Mouse (Mus musculus) midbrain, embryonic 15.5 days (tissue): Measurements from ENCODE around the gene Nr2c1. TPM values are rescaled to one million over a fixed set of nuclear protein-coding genes. Genes with fewer than 3 reads are reported as not detected.

Experiments used
- ATAC-seq: fragments of 200-750 bp; cut with Nextera tagmentation; replicated peaks from 2 replicates; pipeline ENCODE4 v1.8.0; 2017; ENCODE audit warnings: moderate TSS enrichment
- H3K27ac ChIP-seq: fragments of 300-500 bp; sonication (generic); 2 replicates; pipeline ENCODE4 v1.5.1; 2015; ENCODE audit warnings: mild to moderate bottlenecking, inconsistent platforms
- H3K27me3 ChIP-seq: fragments of 300-500 bp; sonication (generic); replicated peaks from 2 replicates; pipeline ENCODE4 v1.6.1; 2015; ENCODE audit warnings: inconsistent platforms
- H3K36me3 ChIP-seq: fragments of 300-500 bp; sonication (generic); replicated peaks from 2 replicates; pipeline ENCODE4 v1.6.1; 2015; ENCODE audit warnings: inconsistent platforms
- H3K4me1 ChIP-seq: fragments of 300-500 bp; sonication (generic); 2 replicates; pipeline ENCODE4 v1.6.1; 2015; ENCODE audit warnings: inconsistent platforms
- H3K4me2 ChIP-seq: fragments of 300-500 bp; sonication (generic); 2 replicates; pipeline ENCODE4 v1.6.1; 2015; ENCODE audit warnings: inconsistent platforms, mild to moderate bottlenecking, moderate library complexity
- H3K4me3 ChIP-seq: fragments of 300-500 bp; sonication (generic); 2 replicates; pipeline ENCODE4 v1.5.1; 2015; ENCODE audit warnings: mild to moderate bottlenecking, inconsistent platforms
- H3K9ac ChIP-seq: fragments of 300-500 bp; sonication (generic); 2 replicates; pipeline ENCODE4 v1.6.1; 2015; ENCODE audit warnings: mild to moderate bottlenecking, inconsistent platforms
- H3K9me3 ChIP-seq: fragments of 300-500 bp; sonication (generic); 2 replicates; pipeline ENCODE4 v1.6.1; 2016; ENCODE audit warnings: inconsistent platforms
- WGBS: fragments of 180-500 bp; shearing (Covaris S2); methylation state at CpG from one replicate; pipeline ENCODE4 v1.1.7; 2015; ENCODE audit warnings: mixed read lengths; 5-methylcytosine and 5-hydroxymethylcytosine counted together
- polyA plus RNA-seq: library from polyadenylated mRNA; unstranded; fragments of >200 nt; fragmentation: Nextera tagmentation; extraction: Ambion mirVana; gene quantifications from 2 replicates; pipeline ENCODE4 v1.2.1, GENCODE M21; 2015

Nr2c1 gene
- 8.0 and 8.2 TPM in 2 replicates for polyA plus RNA-seq

DNA sequence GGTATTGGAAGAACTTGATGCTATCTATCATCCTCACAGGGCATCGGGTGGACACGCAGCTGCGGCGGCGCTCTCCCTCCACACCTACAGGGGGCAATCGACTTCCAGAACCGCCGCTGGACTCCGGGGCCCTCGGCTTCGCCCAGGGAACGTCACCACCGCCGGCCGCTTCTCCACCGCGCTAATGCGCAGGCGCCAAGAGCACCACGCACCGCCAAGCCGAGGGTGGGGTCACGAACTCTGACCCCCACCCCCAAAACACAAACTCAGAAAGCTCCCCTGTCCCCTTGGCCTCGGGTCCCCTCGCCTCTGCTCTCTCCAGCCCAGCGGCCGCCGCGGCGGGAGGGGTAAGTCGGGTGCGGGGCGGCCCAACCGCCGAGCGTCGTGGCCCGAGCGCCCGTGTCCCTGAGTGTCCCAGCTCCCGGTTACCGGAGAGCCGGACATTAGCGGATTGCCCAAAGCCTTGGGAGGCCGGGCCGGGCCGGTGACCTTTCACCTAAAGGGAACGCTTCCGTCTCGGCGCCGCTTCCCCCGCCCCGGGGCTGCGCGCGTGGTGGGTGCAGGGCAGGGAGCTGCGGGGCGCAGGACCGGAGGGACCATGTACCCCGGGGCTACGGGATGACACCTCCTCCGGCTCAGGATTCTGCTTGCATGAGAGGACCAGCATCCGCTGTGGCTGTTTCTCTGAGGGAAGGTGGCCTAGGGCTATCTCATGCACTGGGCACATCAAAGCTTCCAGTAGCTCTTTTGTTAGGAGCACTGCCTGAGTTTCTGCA, at the start of gene Nr2c1:
Gene Nr2c1 (plus strand): TSS at position 268 of the 776 bp plus-strand sequence.
- Histone ChIP-seq H3K4me1 (peaks cover 16% of the 10 kb centered on the region), H3K27me3 (no peaks in the 10 kb centered on the region), H3K27ac (peak within 1 kb of the TSS; percentile 80), H3K4me2 (peak within 1 kb of the TSS; percentile 63), H3K9ac (peak within 1 kb of the TSS; percentile 70), H3K9me3 (no peaks in the 10 kb centered on the region), H3K4me3 (peak within 1 kb of the TSS; percentile 70), H3K36me3 (no peaks in the 10 kb centered on the region)
- ATAC-seq = peak; percentile 96
- WGBS = under 1% methylated on average over 64 of the region's 64 CpGs

DNA sequence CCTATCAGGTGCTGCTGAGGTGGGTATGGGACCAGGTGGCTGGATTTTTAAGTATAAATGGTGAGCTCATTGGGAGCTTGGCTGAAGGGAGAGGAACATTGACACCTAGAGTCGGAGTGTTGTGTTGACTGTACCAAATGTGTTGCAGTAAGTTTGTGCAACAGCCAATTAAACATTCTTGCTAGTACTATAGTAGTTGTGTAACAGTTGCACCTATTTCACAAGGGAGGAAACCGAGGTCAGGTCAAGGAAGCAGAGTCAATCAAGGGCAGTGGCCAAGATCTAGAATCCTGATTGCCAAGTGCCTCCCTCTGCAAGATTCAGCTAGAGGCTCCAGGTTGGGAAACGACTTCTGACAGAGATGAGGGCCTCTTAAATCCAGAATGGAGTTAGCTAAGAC, 49.7 kb upstream of the Nr2c1 start:
- Histone ChIP-seq H3K4me1 (no peaks in the 10 kb centered on the region), H3K27ac (no peak overlapping the region), H3K27me3 (no peaks in the 10 kb centered on the region), H3K4me2 (no peak overlapping the region), H3K9ac (no peak overlapping the region), H3K4me3 (no peak overlapping the region), H3K9me3 (no peaks in the 10 kb centered on the region), H3K36me3 (no peaks in the 10 kb centered on the region)
- no peak for ATAC-seq
- WGBS = 98% methylated on average over 3 of the region's 3 CpGs

DNA sequence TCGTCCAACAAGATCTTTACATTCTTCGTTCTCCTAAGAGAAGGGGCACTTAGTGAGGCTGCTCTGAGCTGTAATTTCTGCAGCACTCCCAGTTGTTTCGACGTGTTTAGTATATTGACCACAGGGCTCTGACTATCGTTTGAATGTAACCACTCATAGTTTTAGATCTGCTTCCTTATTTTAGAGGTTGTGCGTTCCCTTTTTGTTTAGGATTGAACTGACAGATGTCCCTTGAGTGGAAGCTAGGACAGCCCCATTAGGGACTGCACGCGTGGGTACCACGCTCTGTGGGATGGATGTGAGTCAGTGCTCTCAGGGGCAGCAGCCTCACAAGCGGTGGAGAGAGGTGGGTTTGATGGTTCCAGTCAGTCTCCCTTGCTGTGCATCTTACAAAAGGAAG, 42.3 kb upstream of the Nr2c1 start:
- no peak overlapping the region for H3K4me2 ChIP-seq
- ATAC-seq = no peak
- H3K36me3 ChIP-seq = no peaks in the 10 kb centered on the region
- 95% methylated on average over 10 of the region's 10 CpGs for WGBS
- H3K27ac ChIP-seq = no peak overlapping the region
- no peaks in the 10 kb centered on the region for H3K9me3 ChIP-seq
- H3K4me3 ChIP-seq = no peak overlapping the region
- H3K27me3 ChIP-seq = no peaks in the 10 kb centered on the region
- no peaks in the 10 kb centered on the region for H3K4me1 ChIP-seq
- no peak overlapping the region for H3K9ac ChIP-seq

DNA sequence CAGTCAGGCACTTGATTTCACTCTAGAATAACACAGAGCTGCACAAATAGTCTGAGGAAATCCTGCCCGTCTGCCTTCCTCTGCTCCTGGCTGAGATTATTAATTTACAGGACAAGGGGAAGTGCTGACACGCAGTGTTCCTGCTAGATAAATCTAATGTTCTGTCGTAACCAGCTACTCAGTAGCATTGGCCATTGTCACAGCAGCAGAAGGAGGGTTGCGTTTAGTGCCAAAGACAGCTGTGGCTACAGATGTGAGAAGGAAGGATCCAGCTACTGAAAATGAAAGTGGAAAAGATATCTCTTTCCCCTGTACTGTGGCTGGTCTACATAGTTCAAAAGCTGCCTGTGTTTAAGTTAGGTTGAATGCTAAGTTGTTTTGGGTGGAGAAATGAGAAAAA, 40.7 kb upstream of the Nr2c1 start:
- H3K36me3 ChIP-seq = no peaks in the 10 kb centered on the region

DNA sequence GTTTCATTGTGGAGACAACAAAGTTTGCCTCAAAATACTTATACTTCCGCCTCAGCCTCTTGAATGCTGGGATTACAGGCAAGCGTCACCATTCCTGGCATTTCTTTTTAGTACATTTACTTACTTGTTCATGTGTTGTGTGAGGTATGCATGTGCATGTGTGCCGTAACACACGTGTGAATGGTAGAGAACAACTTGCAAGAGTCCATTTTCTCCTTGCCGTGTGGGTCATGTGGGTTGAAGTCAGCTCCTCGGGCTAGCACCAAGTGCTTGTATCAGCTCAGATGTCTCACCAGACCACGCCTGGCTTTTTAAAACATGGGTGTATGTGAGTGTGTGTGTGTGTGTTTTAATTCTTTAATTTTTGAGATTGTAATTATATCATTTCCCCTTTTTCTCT, 40.2 kb upstream of the Nr2c1 start:
- H3K27me3 ChIP-seq = no peaks in the 10 kb centered on the region
- H3K4me1 ChIP-seq = no peaks in the 10 kb centered on the region
- no peak overlapping the region for H3K9ac ChIP-seq
- H3K9me3 ChIP-seq = no peaks in the 10 kb centered on the region
- WGBS = 94% methylated on average over 7 of the region's 7 CpGs
- ATAC-seq = no peak
- no peak overlapping the region for H3K4me3 ChIP-seq
- H3K36me3 ChIP-seq = no peaks in the 10 kb centered on the region
- H3K27ac ChIP-seq = no peak overlapping the region
- H3K4me2 ChIP-seq = no peak overlapping the region

More for the DNA sequence above, 40.7 kb upstream of the Nr2c1 start:
- 77% methylated on average over 4 of the region's 4 CpGs for WGBS
- Histone ChIP-seq H3K9ac (no peak overlapping the region), H3K4me1 (no peaks in the 10 kb centered on the region), H3K4me2 (no peak overlapping the region), H3K27ac (no peak overlapping the region), H3K9me3 (no peaks in the 10 kb centered on the region), H3K4me3 (no peak overlapping the region), H3K27me3 (no peaks in the 10 kb centered on the region)
- ATAC-seq = no peak

DNA sequence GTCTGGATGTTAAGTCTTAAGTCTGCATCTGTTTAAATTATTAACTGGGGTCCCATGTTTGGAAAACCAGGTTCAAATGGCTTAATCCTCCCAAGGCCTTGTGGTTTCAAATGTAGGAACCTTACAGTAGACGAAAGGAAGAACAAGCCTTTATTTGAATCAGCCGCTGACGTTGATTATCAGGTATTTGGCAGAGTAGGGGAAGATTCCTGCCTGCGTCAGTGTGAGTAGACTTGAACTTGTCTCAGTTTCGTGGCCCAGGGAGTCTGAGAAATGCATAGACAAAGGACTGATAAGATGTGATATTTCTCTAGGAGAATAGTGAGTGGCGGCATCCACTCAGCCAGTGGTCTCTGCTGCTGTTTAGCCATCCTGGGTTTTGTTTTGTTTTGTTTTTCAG, 39.0 kb upstream of the Nr2c1 start:
- no peak overlapping the region for H3K4me2 ChIP-seq
- H3K36me3 ChIP-seq = no peaks in the 10 kb centered on the region
- H3K9me3 ChIP-seq = no peaks in the 10 kb centered on the region
- no peak overlapping the region for H3K27ac ChIP-seq
- H3K4me3 ChIP-seq = no peak overlapping the region
- H3K27me3 ChIP-seq = no peaks in the 10 kb centered on the region
- H3K9ac ChIP-seq = no peak overlapping the region
- no peaks in the 10 kb centered on the region for H3K4me1 ChIP-seq
- WGBS = 93% methylated on average over 6 of the region's 6 CpGs
- no peak for ATAC-seq

DNA sequence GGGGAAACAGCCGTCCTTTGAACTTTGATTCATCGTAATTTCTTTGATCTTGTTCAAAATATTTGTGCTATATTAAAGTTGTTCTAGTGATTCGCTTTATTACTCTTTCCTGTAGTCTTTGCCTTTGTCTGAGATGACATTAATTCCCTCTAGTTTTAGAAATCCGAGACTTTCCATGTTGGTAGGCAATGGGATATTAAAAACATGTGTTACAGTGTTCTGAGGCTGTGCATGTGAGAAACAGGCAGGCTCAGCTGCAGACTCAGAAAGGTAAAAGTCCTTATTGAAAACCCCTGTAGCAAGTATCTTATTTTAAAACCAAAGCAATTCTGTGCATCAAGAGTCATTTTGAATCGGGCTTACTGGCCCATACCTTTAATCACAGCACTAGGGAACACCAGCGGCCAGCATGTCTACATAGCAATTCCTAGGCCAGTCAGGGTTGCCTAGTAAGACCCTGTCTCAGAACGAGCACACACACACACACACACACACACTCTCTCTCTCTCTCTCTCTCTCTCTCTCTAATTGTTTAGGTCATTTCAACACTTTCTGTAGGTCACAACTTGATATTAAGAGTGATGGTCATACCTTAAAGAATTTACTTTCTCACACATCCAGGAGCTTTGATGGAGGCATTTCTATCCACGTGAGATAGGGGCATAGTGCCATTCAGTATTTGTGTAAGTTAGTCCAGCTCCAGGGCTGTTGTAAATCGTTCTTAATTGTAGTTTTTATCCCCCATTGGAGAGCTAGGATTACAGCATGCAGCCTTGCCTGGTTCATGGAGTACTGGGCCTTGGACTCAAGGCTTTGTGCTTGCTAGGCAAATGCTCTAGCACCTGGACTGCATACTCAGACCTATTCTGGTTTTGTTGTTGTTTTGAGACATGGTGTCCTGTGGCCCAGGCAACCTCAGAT, 36.7 kb upstream of the Nr2c1 start:
- H3K9ac ChIP-seq = no peak overlapping the region
- no peaks in the 10 kb centered on the region for H3K36me3 ChIP-seq
- ATAC-seq = no peak
- no peak overlapping the region for H3K4me2 ChIP-seq
- 87% methylated on average over 9 of the region's 9 CpGs for WGBS
- no peaks in the 10 kb centered on the region for H3K27me3 ChIP-seq
- H3K27ac ChIP-seq = no peak overlapping the region
- H3K4me3 ChIP-seq = no peak overlapping the region
- H3K9me3 ChIP-seq = no peaks in the 10 kb centered on the region
- H3K4me1 ChIP-seq = no peaks in the 10 kb centered on the region

DNA sequence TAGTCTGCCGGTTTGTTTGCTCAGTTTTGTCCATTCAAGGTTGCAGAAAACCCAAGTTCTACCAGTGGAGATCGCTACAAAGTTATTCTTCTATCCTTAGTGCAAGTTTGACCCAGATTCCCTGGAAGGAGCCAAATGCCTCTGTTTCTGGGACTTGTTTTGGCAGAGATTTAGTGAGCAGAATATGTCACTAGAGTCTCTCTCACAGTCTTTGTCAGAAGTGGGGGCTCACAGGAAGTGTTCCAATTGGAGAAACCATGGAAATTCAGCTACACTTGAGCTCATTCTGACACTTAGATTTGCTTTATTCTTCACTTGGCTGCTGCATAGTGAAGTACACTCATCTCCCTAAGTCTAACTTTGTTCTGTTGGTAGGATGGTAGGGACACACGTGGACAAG, 35.6 kb upstream of the Nr2c1 start:
- Histone ChIP-seq H3K27me3 (no peaks in the 10 kb centered on the region), H3K9me3 (no peaks in the 10 kb centered on the region), H3K36me3 (no peaks in the 10 kb centered on the region), H3K4me1 (no peaks in the 10 kb centered on the region), H3K4me3 (no peak overlapping the region), H3K27ac (no peak overlapping the region), H3K4me2 (no peak overlapping the region), H3K9ac (no peak overlapping the region)
- 76% methylated on average over 3 of the region's 3 CpGs for WGBS
- ATAC-seq = no peak

DNA sequence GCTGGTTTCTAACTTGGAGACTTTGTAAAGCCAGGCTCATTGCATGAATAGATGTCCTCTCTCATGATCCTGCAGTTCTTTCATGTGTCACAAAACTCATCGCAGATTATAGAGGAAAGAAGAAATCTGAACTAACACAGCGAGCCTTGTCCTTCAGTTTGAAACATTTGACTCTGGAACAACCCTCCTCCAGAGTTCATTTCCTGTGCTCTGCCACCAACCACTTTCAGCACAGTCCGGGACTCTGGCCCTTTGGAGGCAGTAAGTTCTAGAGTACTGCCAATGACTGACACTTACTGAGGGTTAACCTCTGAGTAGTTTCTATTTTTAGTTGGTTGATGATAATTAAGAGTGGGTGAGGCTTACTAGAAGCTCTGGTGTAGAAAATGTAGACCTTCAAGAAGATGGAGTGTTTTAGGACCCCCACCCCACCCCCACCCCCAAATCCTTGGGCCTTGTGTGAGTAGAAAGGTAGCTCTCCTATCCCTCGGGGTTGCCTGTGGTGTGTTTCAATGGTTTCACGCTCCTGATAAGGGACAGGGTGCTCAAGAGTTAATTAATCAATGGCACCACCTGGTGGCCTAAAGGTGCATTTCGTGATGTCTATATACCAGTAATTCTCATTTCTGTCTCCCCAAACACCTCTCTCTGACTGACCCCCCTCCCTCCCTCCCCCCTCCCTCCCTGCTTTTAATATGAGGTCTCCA, 31.8 kb upstream of the Nr2c1 start:
- no peaks in the 10 kb centered on the region for H3K9me3 ChIP-seq
- H3K9ac ChIP-seq = no peak overlapping the region
- H3K36me3 ChIP-seq = no peaks in the 10 kb centered on the region
- 38% methylated on average over 6 of the region's 6 CpGs for WGBS
- H3K4me2 ChIP-seq = no peak overlapping the region
- H3K27me3 ChIP-seq = no peaks in the 10 kb centered on the region
- no peaks in the 10 kb centered on the region for H3K4me1 ChIP-seq
- no peak overlapping the region for H3K27ac ChIP-seq
- ATAC-seq = peak; percentile 84
- H3K4me3 ChIP-seq = no peak overlapping the region

DNA sequence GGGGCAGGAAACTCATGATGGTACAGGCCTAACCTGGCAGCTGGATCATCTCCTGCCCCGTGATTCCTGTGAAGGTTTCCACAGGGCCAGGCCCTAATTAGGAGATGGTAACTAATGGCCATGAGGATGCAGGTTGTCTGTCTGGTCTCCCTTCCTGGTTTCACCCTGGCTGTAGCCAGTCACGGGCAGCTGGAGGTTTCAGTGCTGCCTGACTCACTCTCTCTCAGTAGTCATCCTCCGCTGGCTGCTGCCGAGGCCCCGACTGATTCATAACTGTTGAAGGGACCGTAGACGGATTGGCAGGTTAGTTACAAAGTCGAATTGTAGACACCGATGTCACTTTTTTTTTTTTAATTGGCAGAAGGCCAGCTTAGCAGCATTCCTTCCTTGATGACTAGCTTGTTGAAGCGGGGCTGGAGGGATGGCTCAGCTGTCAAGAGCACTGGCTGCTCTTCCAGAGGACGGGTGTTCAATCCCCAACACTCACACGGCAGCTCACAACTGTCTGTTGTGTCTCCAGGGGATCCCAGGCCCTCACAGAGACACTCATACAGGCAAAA, 31.0 kb upstream of the Nr2c1 start:
- ATAC-seq = no peak
- no peaks in the 10 kb centered on the region for H3K9me3 ChIP-seq
- no peaks in the 10 kb centered on the region for H3K36me3 ChIP-seq
- no peaks in the 10 kb centered on the region for H3K4me1 ChIP-seq
- no peak overlapping the region for H3K27ac ChIP-seq
- H3K4me3 ChIP-seq = no peak overlapping the region
- no peak overlapping the region for H3K9ac ChIP-seq
- no peaks in the 10 kb centered on the region for H3K27me3 ChIP-seq
- WGBS = 77% methylated on average over 12 of the region's 12 CpGs
- H3K4me2 ChIP-seq = no peak overlapping the region

DNA sequence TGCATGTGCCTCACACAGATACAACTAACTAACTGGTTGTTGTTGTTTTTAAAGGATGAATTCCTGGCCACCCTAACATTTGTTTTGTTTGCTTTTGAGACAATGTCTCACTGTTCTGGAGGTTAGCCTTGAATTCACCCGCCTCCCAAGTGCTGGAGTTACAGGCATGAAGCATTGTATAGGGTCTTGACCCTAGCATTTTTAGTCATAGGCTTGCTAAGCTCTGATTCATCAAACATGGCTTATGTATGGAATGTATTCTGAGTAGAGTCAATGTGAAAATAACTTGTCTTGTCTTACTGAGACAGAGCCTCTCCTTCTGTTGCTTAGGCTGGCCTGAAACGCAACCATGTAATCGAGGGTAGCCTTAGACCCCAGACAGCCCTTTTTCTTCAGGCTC, 29.9 kb upstream of the Nr2c1 start:
- Histone ChIP-seq H3K27ac (no peak overlapping the region), H3K4me1 (no peaks in the 10 kb centered on the region), H3K27me3 (no peaks in the 10 kb centered on the region), H3K4me3 (no peak overlapping the region), H3K36me3 (no peaks in the 10 kb centered on the region), H3K4me2 (no peak overlapping the region), H3K9ac (no peak overlapping the region), H3K9me3 (no peaks in the 10 kb centered on the region)
- WGBS = 93% methylated on average over 3 of the region's 3 CpGs
- no peak for ATAC-seq

DNA sequence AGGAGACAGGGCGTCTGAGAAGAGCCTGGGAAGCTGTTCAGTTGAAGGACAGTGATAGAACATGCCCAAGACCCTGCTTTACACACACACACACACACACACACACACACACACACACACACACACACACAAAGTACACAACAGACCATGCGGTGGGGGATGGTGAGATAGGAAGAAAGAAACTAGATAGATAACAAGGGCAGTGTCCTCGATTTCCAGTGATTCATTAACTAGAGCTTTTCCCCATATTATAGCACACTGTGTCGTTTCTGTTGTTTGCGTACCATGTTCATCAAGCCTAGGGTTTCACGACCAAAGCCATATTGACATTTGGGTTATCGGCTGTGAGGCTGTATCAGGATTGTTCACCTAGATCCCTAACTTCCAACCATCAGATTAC, 28.8 kb upstream of the Nr2c1 start:
- WGBS = 99% methylated on average over 7 of the region's 7 CpGs
- H3K9me3 ChIP-seq = no peaks in the 10 kb centered on the region
- H3K36me3 ChIP-seq = no peaks in the 10 kb centered on the region
- no peak overlapping the region for H3K4me3 ChIP-seq
- no peak overlapping the region for H3K4me2 ChIP-seq
- no peak for ATAC-seq
- H3K27me3 ChIP-seq = no peaks in the 10 kb centered on the region
- H3K4me1 ChIP-seq = no peaks in the 10 kb centered on the region
- no peak overlapping the region for H3K9ac ChIP-seq
- H3K27ac ChIP-seq = no peak overlapping the region
